Mouse (Mus musculus) heart, adult 2 months (tissue): Measurements from ENCODE around the gene Agbl4. TPM values are rescaled to one million over a fixed set of nuclear protein-coding genes. Genes with fewer than 3 reads are reported as not detected.

Experiments used
- DNase-seq, 2 experiments: peaks; one replicate each; pipeline ENCODE4 v3.0.0; 2021
- H3K27ac ChIP-seq: fragments of 200-600 bp; 2 replicates; pipeline ENCODE4 v1.8.1; 2022
- H3K27me3 ChIP-seq: fragments of 200-500 bp; 2 replicates; pipeline ENCODE4 v1.6.1; 2012; ENCODE audit warnings: mild to moderate bottlenecking, low read length, inconsistent platforms, mixed read lengths; ENCODE audit not compliant: control insufficient read depth, insufficient read depth
- H3K36me3 ChIP-seq: fragments of 200-500 bp; 2 replicates; pipeline ENCODE4 v1.6.1; 2012; ENCODE audit warnings: low read length, inconsistent platforms; ENCODE audit not compliant: control insufficient read depth, insufficient read depth
- H3K4me1 ChIP-seq: fragments of 200-500 bp; 2 replicates; pipeline ENCODE4 v1.6.1; 2011; ENCODE audit warnings: low read length; ENCODE audit not compliant: control insufficient read depth, insufficient read depth
- H3K4me3 ChIP-seq: fragments of 200-600 bp; 2 replicates; pipeline ENCODE4 v1.8.1; 2022
- H3K79me2 ChIP-seq: fragments of 200-500 bp; replicated peaks from 2 replicates; pipeline ENCODE4 v1.6.1; 2012; ENCODE audit warnings: mild to moderate bottlenecking, inconsistent platforms, low read length, moderate library complexity, mixed read lengths; ENCODE audit not compliant: control insufficient read depth, insufficient read depth
- H3K9ac ChIP-seq: fragments of 200-500 bp; 2 replicates; pipeline ENCODE4 v1.6.1; 2012; ENCODE audit warnings: low read depth, mild to moderate bottlenecking, control low read depth, inconsistent platforms, low read length, mixed read lengths
- CTCF ChIP-seq: fragments of 200-600 bp; IDR thresholded peaks from 2 replicates; pipeline ENCODE4 v1.8.1; 2022; ENCODE audit warnings: antibody characterized with exemption, mild to moderate bottlenecking, moderate library complexity
- EP300 ChIP-seq: fragments of 200-500 bp; IDR thresholded peaks from 2 replicates; pipeline ENCODE4 v1.6.1; 2011; ENCODE audit warnings: low read depth, low read length, control low read depth; ENCODE audit not compliant: insufficient read depth
- POLR2A ChIP-seq: fragments of 200-500 bp; IDR thresholded peaks from 2 replicates; pipeline ENCODE4 v1.6.1; 2011; ENCODE audit warnings: mild to moderate bottlenecking, low read depth, low read length, control low read depth; ENCODE audit not compliant: insufficient read depth
- WGBS: fragments of 180-500 bp; shearing (Covaris S2); methylation state at CpG from one replicate; pipeline ENCODE4 v1.1.7; 2018; 5-methylcytosine and 5-hydroxymethylcytosine counted together
- intact Hi-C: fragments of 180-260 bp; cut with DNase I; formaldehyde crosslinking; loops from one replicate; pipeline ENCODE4 v1.15.1; 2025
- polyA plus RNA-seq: library from polyadenylated mRNA; depleted of rRNA; stranded (reverse); fragments of >200 nt; gene quantifications from 2 replicates; pipeline ENCODE4 v1.2.3, GENCODE M21; 2012
- total RNA-seq, 2 experiments: library from RNA; stranded (reverse); gene quantifications; 2 replicates each; pipeline ENCODE4 v1.2.3; 2021

The Agbl4 gene
- total and polyA plus RNA-seq, 3 experiments = 0.08 to 0.39 (median 0.30) TPM

DNA sequence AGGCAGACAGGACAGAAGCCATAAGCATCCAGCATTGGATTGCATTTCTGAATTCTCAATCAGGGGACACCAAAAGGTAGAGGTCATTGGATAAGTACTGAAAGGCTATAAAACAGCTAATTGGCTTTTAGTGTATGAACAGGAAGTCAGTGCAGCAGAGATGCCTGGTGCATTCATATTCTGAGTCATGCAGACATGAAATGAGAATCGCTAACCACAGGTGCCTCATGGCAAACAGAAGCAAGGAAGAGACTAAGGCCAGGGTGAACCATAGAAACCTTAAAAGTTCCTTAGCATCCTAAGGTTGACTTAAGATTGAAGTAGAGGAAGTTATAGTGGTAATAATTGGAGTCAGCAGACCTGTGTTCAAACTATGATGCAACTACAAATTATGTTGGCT, 687.9 kb downstream of the Agbl4 start:
- intact Hi-C loops = no loop called here

DNA sequence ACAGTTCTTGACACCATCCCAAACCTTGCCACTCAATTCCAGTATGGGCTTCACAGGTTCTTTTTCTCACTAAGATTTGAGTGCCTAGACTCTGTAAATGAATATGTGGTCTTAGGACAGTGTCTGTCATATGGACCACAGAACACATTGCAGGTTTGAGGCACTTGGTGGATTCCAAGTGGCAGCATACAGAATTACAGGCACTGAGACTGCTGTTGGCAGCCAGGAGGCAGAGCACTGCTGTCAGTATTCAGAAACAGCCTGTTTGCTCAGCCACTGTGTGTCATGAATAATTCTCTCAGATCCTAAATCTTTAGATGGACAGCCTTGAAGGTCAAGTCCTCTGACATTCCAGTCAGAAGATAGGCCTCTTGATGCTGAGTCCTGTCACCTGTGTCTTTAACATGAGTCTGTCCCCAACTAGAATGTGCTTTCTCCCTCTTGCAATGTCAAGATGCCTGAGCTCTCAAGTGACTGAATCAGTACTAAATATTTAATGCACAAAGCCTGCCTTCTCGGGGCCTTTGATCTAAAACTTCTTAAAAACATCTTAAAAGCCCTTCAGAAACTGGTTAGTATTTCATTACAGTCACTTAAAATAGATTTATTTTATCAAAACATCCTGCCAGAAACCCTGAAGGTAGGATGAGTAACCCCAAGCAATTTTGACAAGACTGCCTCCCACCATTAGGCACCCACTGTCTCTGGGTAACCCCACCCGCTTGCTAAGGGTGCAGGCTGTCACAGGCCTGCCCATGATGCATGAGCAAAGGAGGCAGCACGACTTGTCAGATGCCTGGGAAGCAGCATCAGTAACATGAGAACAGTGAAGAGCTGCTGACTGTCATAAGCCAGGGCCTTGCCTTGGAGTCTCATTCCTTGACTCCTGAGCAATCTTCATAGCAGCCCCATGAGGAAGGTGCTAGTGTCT, 739.0 kb downstream of the Agbl4 start:
- 51% methylated on average over 3 of the region's 3 CpGs for WGBS
- TF ChIP-seq EP300 (no peak), POLR2A (no peak), CTCF (no peak)
- no peak overlapping the region for H3K4me3 ChIP-seq

More for the DNA sequence above, 687.9 kb downstream of the Agbl4 start:
- H3K36me3 ChIP-seq = no peaks in the 10 kb centered on the region
- H3K79me2 ChIP-seq = no peaks in the 10 kb centered on the region
- no peaks in the 10 kb centered on the region for H3K27me3 ChIP-seq
- no peak for DNase-seq
- no peak overlapping the region for H3K27ac ChIP-seq
- no peak overlapping the region for H3K9ac ChIP-seq
- no peaks in the 10 kb centered on the region for H3K4me1 ChIP-seq
- H3K4me3 ChIP-seq = no peak overlapping the region
- TF ChIP-seq EP300 = no peak
- TF ChIP-seq POLR2A = no peak
- no peak for TF ChIP-seq CTCF
- 89% methylated on average over 1 of the region's 1 CpGs for WGBS

GRCm38 (mm10) chr4:111147748-111148147, 750.3 kb downstream of the Agbl4 start:
- WGBS = 68% methylated on average over 1 of the region's 1 CpGs
- Histone ChIP-seq H3K27me3 (no peaks in the 10 kb centered on the region), H3K4me3 (no peak overlapping the region), H3K4me1 (no peaks in the 10 kb centered on the region), H3K79me2 (no peaks in the 10 kb centered on the region), H3K27ac (no peak overlapping the region), H3K36me3 (no peaks in the 10 kb centered on the region), H3K9ac (no peak overlapping the region)
- TF ChIP-seq EP300 = no peak
- TF ChIP-seq POLR2A = no peak
- TF ChIP-seq CTCF = no peak
- intact Hi-C loops = no loop called here
- no peak for DNase-seq

More for the DNA sequence above, 739.0 kb downstream of the Agbl4 start:
- no peaks in the 10 kb centered on the region for H3K27me3 ChIP-seq
- DNase-seq = no peak
- no peaks in the 10 kb centered on the region for H3K4me1 ChIP-seq
- H3K9ac ChIP-seq = no peak overlapping the region
- H3K36me3 ChIP-seq = no peaks in the 10 kb centered on the region
- no peak overlapping the region for H3K27ac ChIP-seq
- intact Hi-C loops = no loop called here
- H3K79me2 ChIP-seq = no peaks in the 10 kb centered on the region

- Histone ChIP-seq H3K4me3 (no peak overlapping the region), H3K4me1 (no peaks in the 10 kb centered on the region), H3K9ac (no peak overlapping the region), H3K36me3 (no peaks in the 10 kb centered on the region), H3K79me2 (no peaks in the 10 kb centered on the region), H3K27ac (no peak overlapping the region), H3K27me3 (no peaks in the 10 kb centered on the region)
- 66% methylated on average over 1 of the region's 1 CpGs for WGBS
- intact Hi-C loops = no loop called here
- no peak for DNase-seq
- TF ChIP-seq CTCF (no peak), POLR2A (no peak), EP300 (no peak)
Measured at GRCm38 (mm10) chr4:111155859-111156258, 758.4 kb downstream of the Agbl4 start.

GRCm38 (mm10) chr4:111181478-111181877, 784.0 kb downstream of the Agbl4 start:
- no peak for DNase-seq
- Histone ChIP-seq H3K9ac (no peak overlapping the region), H3K27me3 (no peaks in the 10 kb centered on the region), H3K79me2 (no peaks in the 10 kb centered on the region), H3K27ac (no peak overlapping the region), H3K4me3 (no peak overlapping the region), H3K36me3 (no peaks in the 10 kb centered on the region), H3K4me1 (no peaks in the 10 kb centered on the region)
- intact Hi-C loops = no loop called here
- WGBS = 69% methylated on average over 2 of the region's 2 CpGs
- TF ChIP-seq POLR2A = no peak
- TF ChIP-seq CTCF = no peak
- TF ChIP-seq EP300 = no peak

GRCm38 (mm10) chr4:111200100-111200499, 802.6 kb downstream of the Agbl4 start:
- no peak for DNase-seq
- TF ChIP-seq CTCF = no peak
- no peak for TF ChIP-seq POLR2A
- no peak for TF ChIP-seq EP300
- no peak overlapping the region for H3K27ac ChIP-seq
- no peaks in the 10 kb centered on the region for H3K27me3 ChIP-seq
- no peak overlapping the region for H3K9ac ChIP-seq
- H3K36me3 ChIP-seq = no peaks in the 10 kb centered on the region
- no peak overlapping the region for H3K4me3 ChIP-seq
- no peaks in the 10 kb centered on the region for H3K79me2 ChIP-seq
- intact Hi-C loops = no loop called here
- H3K4me1 ChIP-seq = no peaks in the 10 kb centered on the region
- WGBS = 57% methylated on average over 2 of the region's 2 CpGs
